Mouse (Mus musculus) urinary bladder, postnatal 25 days (tissue): Measurements from ENCODE around the gene Stk24.
A peak's percentile ranks its signal among the peaks of the same experiment; 100 is the strongest.

ENCODE experiments used
- DNase-seq: peaks from one replicate; pipeline ENCODE4 v3.0.0; 2022; ENCODE audit warnings: low spot score

Stk24 gene

DNA sequence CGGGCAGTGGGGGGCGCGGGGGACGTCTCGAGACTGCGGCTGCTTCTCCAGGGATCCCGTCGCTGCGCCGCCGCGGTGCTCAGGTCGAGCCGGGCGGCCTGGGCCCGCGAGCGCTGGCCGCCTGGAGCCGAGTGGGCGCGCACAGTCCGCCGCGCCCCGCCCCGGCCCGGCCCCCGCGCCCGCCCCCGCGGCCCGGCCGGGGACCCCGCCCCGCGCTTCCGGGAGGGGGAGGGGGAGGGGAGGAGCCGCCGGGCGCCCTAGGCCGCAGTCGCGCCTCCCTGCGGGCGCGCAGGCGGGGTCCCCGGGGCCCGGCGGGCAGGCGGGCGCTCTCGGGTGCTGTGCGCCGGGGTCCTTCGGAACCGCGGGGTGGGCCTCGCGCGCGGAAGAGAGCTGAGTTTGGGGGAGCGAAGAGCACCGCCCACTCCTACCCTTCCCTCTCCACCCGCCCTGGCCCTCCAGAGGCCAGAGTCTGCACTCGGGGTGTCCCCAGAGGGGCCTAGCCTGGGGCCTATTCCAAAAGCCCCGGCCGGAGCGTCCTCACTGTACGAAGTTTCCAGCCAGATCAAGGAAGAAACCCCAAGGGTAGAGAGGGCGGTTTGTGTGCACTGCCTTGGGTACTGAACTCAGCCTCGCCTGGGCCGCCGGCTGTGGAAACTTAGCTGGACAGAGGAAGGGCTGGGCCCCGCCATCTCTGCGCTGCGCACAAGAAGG, 540 bp downstream of the Stk24 start:
- DNase-seq = peak; percentile 86

DNA sequence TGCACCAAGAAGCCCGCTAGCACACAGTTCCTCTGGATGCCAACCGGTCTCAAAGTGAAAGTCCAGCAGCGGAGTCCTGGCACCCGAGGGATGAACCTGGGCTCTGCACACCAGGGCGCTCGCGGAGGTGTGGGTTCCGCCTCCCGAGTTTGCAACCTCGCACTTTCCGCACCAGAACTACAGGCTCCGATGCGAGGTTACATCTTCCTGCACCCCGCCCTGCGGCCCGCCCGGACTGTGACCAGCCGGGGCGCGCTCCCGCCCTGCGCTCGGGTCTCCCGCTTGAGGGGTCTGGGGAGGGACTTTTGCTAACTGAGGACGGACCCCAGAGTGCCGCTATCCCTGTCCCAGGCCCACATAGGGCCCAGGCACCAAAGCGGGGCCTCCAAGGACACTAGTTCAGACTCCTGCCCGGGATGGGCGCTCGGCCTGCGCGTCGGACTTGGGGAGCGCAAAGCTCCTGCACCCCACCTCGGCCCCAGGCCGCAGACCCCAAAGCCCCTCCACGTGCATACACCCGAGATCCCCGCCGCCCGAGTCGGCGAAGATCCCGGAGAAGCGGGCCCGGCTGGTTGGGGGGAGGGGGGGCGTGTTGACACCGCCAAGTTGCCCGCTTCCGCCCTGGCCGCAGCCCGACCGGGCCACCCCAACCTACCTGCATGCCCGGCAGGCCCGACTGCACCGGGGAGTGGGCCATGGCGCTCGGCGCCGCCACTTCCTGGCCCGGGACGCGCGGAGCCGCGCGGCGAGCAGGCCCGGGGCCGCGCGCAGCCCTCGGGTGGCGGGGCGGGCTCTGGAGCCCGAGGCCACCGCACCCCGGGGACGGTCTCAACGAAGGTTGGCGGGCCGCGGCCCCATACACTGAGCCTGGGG, 1.3 kb downstream of the Stk24 start:
- peak; percentile 61 for DNase-seq

DNA sequence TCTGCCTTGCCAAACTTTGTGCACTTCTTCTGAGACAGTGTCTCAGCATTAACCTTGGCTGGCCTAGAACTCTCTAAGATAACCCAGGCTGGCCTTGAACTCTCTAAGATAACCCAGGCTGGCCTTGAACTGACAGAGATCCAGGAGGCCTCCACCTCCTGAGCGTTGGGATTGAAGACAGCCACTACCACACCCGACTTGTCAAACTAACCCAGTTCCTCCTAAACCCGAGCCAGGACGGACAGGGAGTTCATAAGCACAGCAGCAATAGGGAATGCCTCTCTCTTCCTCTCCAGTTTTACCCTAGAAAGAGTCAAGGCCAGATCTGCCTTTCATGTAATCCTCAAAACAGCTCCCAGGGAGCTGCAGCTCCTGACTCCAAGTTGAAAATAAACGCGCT, 3.2 kb downstream of the Stk24 start:
- no peak for DNase-seq

DNA sequence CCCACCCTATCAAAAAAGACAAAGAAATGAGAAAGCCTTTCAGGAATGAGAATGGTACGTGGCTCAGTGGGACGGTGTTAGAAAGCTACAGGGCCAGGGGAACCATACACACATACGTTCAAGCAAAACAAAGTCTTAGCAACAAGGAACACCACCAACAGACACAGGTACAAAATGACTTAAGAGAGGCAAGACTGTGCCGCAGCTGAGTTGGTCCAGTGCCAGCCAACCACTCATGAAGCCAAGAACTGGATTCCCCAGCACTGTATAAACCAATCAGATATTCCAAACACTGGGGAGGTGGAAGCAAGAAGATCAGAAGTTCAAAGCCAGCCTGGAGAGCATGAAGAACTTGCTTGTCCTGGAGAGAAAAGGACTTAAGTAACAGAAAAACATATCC, 5.9 kb downstream of the Stk24 start:
- DNase-seq = no peak

DNA sequence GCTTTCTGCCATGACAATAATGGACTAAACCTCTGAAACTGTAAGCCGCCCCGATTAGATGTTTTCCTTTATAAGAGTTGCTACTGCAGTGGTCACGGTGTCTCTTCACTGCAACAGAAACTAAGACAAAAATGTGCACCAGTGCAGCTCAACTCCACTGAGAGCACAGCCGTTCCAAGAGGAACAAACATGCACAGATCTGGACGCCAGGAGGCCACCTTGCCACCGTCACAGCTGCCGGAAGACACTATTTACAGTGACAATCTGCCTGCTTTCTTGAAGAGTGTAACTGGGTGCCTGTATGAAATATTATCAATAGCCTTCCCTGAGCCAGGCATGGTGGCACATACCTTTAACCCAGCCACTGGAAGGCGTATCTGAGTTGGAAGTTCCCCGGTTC, 6.8 kb downstream of the Stk24 start:
- no peak for DNase-seq

DNA sequence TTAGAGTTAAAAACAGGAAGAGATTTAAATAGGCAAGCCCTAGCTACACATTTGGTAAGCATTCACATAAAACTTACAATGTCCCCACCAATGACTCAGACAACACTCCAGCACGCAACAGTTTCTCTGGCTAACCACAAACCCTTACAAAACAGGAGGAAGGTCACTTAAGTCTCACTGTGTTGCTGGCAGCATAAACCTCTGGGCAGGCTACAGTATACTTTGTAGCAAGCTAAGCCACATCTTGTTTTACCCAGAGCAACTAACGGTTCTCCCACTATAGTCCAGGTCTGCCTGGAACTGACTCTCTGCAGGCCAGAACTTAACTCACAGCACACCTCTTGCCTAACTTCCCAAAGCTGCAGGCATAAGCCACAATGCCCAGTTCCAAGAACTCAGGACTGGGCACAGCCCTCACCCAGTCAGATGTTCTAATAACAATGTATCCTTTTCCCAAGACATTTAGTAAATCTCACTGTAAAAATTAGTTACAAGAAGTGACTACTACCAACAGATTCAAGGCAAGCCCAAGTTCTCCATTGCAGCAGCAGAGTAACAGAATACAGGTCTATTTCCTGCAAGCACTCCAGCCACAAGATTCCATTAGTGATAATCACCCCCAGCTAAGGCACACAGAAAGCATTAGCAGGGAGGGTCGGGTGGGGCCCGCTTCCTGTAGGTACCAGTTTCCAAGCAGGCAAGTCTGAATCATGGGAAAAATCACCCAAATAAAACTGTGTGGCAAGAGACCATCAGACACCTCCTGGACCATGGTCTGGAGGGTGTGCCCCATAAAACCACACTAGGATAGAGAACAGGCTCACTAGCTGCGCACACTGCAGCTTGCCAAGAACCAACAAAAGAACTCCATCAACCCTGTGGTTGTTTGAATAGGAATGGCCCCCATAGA, 7.6 kb downstream of the Stk24 start:
- DNase-seq = no peak

DNA sequence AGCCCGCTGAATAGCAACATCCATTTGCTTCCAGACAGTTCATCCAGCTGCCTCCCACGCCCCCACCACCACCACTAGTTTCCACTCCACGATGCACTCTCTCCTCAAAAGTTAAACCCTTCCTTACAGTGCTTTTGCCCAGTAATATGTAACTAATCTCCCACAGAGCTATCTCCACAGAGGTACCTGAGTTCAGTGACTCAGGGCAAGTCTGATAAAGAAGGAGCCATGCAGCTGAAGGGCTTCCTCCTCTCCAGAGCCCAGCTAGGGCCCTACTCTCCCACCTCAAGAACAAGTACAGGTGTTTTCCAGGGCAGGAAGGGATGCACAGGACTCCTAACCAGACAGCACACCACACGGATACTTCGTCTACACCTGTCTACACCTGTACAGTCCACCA, 10.4 kb downstream of the Stk24 start:
- no peak for DNase-seq

DNA sequence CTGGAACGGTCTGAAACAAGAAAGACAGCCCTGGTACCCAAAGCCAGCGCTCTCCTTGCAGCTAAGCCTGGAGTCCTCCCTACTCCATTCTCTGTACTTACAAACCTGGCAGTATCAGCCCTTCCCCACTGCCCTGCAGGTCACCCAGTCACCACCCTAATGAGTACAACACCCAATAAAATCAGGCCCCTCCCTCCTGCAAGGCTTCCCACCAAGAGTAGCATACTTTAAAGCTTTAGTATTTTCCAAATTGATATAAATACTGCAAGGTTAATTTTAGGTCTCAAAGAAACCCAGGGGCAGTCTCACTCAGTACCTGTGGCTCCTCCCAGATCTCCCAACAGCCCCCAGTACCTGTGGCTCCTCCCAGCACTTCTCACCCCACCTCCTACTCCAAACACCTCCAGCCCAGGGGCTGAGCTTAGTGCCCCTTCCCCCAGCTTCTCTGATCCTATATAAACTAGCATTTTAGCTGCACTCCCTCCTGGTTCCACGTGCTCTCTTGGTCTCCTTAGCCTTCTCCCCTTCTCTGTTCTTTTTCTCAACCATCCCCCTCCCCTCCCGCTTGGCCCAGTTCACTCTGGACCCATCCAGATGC, 11.6 kb downstream of the Stk24 start:
- DNase-seq = no peak

DNA sequence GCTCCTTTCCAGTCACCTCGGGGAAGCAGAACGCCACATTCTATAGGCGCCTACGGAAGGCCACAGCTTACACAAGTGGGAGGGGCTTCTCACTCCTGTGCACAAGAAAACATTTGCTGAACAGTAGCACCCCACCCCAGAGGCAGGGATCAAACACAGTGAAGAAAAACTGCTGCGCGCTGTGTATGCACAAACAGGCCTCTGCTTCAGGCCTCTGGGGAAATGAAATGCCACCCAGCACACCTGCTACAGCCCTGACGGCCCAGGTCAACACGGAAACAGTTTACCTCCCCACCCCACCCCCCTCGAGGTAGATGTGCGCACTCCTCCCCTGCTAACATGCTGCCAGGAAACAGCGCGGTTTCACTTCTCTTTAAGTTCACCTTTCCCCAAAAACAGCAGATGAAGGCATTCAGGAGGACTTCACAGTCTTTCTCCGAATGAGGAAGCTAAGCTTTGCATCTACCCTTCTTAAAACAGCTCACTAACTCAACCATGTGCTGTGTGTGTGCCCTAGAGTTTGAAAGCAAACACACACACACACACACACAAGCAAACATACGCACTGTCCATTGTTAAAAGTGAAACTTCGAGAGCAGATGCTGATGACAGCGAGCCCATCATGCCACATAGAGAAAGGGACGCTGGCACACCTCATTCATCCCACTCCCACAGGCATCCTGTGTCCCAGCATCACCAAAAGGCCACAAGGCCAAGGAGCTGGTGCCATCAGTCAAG, 13.7 kb downstream of the Stk24 start:
- no peak for DNase-seq

DNA sequence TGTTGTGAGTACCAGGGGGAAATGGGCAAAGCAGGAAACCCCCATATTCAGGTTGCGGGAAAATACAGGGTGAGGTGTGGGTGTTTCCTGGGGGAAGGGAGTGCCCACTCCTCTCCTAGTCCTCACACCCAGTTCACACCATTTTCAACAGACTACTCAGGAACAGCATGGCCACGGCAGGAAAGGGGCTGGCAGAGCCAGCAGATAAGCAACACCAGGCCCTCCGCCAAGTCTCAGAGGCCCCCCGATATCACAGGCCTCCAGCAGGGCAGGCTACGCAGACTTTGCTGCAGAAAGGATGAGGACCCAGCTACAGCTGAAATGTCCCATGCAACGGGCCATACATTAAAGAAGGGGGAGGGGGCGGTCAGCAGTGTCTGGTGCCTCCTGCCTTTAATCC, 14.4 kb downstream of the Stk24 start:
- DNase-seq = no peak

DNA sequence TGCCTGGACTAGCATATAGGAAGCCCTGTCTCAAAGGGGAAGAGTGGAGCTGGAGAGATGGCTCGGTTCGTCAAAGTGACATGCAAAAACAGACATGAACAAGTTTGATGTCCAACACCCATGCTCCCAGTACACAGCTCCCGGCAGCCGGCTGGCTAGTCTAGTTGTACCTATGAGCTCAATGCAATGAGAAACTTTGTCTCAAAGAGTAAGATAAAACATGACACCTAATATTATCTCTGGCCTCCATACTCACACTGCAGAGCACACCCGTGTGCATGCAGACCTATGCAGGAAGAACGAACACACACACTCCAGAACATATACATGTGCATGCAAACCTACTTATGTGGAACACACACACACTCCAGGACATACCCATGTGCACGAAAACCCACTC, 15.5 kb downstream of the Stk24 start:
- DNase-seq = no peak

DNA sequence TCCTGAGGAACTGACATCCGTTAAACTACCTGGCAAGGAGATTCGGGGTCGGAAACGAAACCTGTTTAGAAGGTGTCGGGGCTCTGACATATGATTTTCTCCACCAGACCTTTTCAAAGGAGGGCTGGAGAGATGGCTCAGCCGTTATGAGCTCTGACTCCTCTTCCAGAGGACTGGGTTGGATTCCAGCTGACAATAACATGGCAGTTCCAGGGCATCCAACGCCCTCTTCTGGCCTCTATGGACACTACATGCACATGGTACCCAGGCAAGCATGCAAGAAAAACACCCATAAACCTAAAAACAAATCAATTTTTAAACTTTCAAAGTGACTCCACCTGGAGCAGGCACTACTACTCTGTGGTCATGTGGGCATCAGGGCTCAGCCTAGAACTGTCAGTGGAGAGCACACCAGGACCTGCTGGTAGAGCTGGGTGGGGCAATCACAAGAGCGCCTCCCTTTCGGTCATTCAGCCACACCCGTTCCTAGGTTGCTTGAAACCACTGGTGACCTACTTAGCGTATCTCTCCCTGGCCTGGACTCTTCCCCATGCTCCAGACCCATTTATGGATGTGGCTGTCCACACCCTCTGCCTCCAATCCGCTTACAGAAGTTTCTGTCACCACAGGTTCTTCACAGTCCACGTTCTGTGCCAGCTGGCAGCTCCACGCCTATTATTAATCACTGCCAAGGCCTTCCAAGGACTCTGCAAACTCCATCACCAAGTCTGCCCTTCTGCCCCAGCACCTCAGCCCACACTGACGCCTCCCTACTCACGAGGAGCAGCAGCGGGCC, 18.3 kb downstream of the Stk24 start:
- DNase-seq = peak; percentile 47

DNA sequence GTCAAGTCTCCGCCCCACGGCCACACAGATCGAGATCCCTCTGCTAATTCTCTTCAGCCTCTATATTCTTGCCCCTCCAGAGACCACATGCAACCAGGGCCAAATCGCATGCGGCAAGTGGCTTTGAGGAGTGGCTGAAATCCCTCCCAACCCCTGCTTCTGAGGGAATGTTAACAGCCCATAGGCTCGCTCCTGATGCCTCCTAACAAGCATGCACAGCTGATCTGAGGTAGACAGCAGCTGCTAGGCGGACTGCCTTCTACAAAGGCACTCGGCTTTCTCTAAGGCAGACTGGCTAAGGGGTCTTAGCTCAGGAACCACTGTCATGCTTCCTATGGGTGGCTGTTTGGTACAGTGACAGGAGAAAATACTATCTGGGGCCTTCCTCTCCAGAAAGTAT, 20.0 kb downstream of the Stk24 start:
- DNase-seq = no peak

DNA sequence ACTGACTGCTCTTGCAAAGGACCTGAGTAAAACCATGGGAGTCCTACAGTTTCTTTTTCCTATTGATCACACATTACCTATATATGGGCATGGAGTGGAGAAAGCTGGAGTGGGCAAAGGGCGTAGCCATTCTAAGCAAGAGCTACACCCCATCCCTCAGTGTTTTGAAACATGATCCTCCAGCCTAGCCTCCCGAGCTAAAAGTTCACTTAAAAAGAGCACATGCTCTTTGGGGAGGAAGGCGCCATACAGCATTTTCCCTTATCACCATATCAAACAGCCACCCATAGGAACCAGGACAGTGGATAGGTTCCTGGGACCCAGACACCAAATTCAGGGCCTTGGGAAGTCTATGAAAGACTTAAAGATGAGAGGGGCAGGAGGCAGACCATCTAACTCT, 20.8 kb downstream of the Stk24 start:
- DNase-seq = no peak

DNA sequence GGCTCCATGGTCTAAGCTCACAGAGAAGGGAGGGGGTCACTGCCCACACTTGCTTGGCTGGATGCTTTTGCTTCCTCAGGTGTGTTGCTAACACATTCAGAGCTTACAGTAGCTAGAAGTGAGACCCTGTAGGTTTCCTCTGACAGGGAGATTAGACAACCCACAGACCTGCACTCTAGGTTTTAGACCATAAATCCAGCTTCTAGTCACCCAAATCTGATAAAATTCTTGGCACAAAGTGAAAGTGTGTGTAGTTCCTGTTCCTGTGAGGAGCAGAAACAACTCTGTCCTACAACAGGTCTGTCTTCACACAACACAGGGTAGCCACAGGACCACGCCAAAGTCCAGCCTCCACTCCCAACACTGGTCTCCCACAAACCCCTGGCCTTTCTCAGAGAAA, 21.5 kb downstream of the Stk24 start:
- DNase-seq = no peak

DNA sequence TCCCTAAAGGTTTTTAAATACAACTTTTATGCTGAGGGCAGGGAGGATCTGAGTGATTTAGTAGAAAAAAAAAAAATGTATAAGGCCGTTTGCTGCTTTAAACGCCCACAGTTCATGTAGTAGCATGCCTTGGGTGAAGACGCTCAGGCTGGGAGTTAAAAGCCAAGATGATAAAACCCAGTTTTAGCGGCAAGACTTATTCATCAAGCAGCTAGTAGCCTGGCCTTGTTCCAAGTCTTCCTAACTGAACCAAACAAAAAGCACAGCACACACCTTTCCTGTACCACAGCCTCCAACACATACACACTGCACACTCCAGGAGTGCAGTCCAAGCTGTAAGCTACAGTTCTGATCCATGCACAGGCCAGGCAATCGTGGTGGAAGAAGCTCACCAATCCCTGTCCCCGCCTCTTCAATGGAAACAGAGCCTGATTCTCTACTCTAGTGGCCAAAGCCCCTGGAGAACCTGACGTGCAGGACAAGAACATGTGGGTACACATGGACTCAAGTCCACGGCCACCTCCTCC, 23.4 kb downstream of the Stk24 start:
- DNase-seq = no peak

DNA sequence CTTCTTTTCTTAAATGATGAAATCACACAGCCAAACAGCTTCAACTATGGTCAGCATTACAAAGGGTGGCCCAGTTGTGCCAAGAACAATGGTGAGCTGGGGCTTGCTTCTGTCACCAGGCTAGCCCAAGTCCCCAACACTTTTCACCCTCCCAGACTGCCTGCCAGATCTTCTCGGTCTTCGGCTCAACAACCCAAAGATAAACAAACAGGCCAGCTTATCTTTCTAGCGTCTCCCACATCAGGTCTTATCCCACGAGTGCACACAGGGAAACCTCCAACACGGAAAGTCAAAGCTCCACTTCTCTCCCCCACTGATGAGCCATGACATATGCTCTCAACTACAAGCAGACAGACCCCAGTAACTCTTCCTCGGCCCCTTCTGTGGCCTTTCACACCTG, 24.1 kb downstream of the Stk24 start:
- DNase-seq = no peak

DNA sequence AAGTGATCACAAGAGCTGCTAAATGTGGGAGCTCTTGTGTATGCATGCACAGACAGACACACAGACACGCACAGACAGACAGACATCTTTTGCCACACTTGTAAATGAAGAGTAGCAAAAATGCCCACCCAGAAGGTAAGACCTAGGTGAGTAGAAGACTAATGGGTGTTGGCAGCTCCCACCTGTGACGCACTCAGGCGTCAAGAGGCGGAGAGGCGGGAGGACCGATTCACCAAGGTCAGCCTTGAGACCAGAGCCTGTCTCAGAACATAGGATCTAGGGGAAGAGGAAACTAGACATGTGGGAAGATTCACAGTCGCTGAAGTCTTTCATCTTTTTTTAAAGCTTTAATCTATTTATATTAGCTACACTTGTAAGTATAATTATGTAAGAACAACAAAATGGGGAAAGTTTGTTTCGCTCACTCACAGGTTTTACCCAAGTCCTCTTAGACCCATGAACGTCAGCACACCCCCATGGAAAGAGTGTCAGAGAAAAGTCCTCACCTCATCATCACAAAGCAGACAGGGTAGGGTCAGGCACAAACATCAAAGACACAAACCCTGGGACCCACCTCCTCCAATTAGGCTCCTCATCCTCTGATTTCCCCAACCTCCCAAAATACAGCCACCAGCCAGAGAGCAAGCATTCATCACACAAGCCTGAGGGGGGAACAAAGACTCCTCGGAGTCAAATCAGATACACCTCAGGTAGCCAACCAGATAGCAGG, 26.0 kb downstream of the Stk24 start:
- no peak for DNase-seq

DNA sequence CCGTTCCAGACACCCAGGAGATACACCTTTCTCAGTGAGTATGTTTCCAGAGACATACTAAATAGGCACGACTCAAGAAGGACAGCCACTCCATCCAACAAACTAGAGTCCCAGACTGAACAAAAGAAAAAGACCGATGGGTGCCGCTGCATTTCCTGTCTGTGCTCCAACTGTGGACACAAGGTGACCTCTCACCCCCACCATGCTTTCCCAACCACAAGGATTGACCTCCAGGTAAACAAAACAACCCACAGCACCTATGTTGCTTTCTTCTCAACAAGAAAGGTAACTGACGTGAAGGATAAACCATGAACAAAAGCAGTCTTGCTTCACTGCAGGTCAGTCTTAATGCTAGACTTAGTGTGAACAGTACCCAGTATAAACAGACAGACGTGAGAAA, 27.1 kb downstream of the Stk24 start:
- DNase-seq = no peak

DNA sequence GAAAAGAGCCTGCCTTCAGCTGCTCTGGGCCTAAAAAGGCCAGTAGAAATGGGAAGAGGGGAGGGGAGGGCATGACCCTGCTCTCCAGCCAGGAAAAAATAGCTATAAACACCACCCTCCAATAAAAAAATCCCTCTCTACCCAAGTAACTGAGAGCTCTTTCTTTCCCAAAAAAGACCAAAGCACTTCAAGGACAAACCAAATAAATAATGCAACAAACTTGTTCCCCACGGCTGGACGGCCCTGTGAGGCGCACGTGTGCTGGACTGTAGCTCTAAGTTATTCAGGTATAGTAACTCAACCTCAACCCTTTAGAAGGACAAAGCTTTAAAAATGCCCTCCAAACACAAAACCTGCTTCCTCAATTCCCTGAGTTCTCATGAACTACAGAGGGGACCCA, 28.1 kb downstream of the Stk24 start:
- DNase-seq = no peak
